Mouse (Mus musculus): ENCODE measurements around the gene Rngtt. TPM values are rescaled to one million over a fixed set of nuclear protein-coding genes. Genes with fewer than 3 reads are reported as not detected.

Gene Rngtt
- total and polyA plus RNA-seq, 3 experiments: 2.9 to 10.9 (median 8.9) TPM

DNA sequence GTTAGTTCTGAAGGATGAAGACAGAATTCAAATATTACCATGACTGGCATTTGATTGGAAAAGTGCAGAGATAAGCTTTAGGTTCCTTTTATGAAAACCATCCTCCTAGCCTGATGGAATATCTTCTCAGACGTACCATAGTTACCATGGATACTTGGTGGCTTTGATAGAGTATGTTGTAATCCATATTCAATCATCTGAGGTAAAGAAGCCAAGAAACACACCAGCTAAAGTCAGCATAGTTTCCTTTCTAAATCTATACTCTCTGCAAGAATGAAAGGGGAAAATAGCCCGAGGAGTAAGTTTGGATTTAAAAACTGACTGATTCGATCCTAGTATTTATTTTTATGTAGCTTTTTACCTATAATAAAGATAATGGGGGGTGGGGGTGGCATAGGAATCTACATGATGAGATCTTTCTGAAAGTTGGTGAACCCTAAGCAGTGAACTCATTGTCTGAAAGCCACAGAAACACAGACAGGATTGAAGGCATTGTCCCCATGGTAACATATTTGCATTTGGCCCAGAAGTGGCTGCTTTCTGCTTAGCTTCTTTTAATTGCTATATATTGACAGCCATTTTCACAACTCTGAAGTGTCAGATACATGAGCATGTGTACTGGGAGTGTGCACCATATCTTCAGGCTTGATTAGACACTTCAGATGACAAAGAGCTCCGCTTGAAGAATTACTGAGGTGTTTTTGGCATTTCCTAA lies 188.2 kb downstream of the Rngtt start:
- 83% methylated on average over 4 of the region's 4 CpGs for WGBS
- Histone ChIP-seq H3K27me3 (ENCODE audit: control insufficient read depth, insufficient read depth, low read length) (no peaks in the 10 kb centered on the region), H3K4me1 (ENCODE audit: control insufficient read depth, insufficient read depth, low read length) (no peaks in the 10 kb centered on the region), H3K9ac (ENCODE audit: low read depth, low read length) (no peak overlapping the region), H3K4me3 (no peak overlapping the region), H3K27ac (no peak overlapping the region), H3K36me3 (ENCODE audit: control insufficient read depth, insufficient read depth, low read length) (no peaks in the 10 kb centered on the region), H3K79me2 (replicated peaks; ENCODE audit: control insufficient read depth, insufficient read depth, low read length) (no peaks in the 10 kb centered on the region)
- no peak for DNase-seq
- TF ChIP-seq CTCF (IDR thresholded peaks at IDR 0.05): no peak
- intact Hi-C loops (cut with DNase I): no loop called here

DNA sequence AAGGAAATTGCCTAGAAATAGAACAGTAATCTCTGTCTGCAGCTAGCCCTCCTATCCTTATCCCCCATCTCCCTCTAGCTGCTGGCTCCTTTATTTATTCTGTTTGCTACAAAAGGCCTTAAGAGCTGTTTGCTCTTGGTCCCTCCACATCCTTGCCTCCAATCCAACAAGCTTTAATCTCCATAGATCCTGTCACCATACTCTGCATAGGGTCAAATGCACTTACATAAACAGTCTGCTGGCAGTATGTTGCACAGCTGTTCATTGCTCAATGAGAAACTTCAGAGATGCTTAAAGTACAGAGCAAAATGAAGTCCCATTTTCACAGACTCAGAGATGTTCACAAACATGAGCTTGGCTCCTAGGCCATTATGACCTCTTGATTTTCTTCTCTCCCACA lies 196.5 kb downstream of the Rngtt start:
- no peak for DNase-seq
- Histone ChIP-seq H3K27ac (no peak overlapping the region), H3K4me3 (no peak overlapping the region), H3K4me1 (ENCODE audit: control insufficient read depth, insufficient read depth, low read length) (no peaks in the 10 kb centered on the region), H3K79me2 (replicated peaks; ENCODE audit: control insufficient read depth, insufficient read depth, low read length) (no peaks in the 10 kb centered on the region), H3K9ac (ENCODE audit: low read depth, low read length) (no peak overlapping the region), H3K27me3 (ENCODE audit: control insufficient read depth, insufficient read depth, low read length) (no peaks in the 10 kb centered on the region; the same call in 1 of the 2 replicates), H3K36me3 (ENCODE audit: control insufficient read depth, insufficient read depth, low read length) (no peaks in the 10 kb centered on the region)
- intact Hi-C loops (cut with DNase I): no loop called here
- TF ChIP-seq CTCF (IDR thresholded peaks at IDR 0.05): no peak
- no peak for TF ChIP-seq EP300 (IDR thresholded peaks at IDR 0.05; ENCODE audit: insufficient read depth, low read depth, low read length)
- TF ChIP-seq POLR2A (IDR thresholded peaks at IDR 0.05; ENCODE audit: insufficient read depth, low read depth, low read length): no peak

DNA sequence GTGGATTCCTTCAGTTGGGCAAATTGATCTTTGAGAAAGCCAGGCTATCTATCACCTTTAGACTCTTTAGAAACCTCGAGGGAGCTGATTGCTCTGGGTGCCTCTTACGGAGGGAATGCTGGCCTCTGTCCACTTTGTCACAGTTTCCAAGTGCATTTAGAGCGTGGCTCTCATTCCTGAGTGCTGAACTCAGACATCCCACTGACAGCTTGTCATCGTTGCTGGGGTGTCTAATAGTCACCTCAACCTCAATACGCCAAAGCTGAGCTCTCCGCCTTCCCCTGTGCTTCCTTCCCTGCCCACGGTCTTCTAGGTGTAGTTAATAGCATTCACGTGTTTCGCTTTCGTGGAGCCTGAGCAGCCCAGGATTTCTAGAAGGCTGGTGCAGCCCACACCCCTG lies 200.4 kb downstream of the Rngtt start:
- 54% methylated on average over 10 of the region's 10 CpGs for WGBS
- no peak overlapping the region for H3K27ac ChIP-seq
- DNase-seq: peak in 1 of 2 experiments; percentile 20
- no peak overlapping the region for H3K9ac ChIP-seq (ENCODE audit: low read depth, low read length)
- H3K79me2 ChIP-seq (replicated peaks; ENCODE audit: control insufficient read depth, insufficient read depth, low read length): no peaks in the 10 kb centered on the region
- H3K27me3 ChIP-seq (ENCODE audit: control insufficient read depth, insufficient read depth, low read length): no peaks in the 10 kb centered on the region
- no peak for TF ChIP-seq CTCF (IDR thresholded peaks at IDR 0.05)
- 0 out of 2 replicates have a peak, but pooled peaks have one; percentile 21 for TF ChIP-seq EP300 (IDR thresholded peaks at IDR 0.05; ENCODE audit: insufficient read depth, low read depth, low read length)
- no peaks in the 10 kb centered on the region for H3K36me3 ChIP-seq (ENCODE audit: control insufficient read depth, insufficient read depth, low read length)
- H3K4me1 ChIP-seq (ENCODE audit: control insufficient read depth, insufficient read depth, low read length): no peaks in the 10 kb centered on the region
- H3K4me3 ChIP-seq: no peak overlapping the region
- intact Hi-C loops (cut with DNase I): no loop called here

DNA sequence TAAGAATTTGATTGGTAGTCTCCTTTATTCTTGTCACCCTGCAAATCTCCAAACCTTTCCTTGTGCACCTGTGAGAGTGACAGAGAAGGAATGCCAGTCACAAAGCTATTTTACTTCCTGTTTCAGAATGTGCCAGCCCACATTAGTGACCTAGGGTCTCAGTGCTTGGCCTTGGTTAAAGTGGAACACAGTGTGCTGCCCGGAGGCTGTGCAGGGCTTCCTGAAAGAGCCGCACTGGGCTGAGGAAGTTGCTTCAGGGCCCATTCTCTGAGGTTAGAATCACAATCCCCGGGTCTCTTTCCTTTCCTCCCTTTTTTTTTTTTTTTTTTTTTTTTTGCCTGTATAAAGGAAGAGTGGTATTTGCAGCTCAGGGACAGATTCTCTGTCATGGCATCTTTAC lies 203.3 kb downstream of the Rngtt start:
- 36% methylated on average over 3 of the region's 3 CpGs for WGBS
- Histone ChIP-seq H3K79me2 (replicated peaks; ENCODE audit: control insufficient read depth, insufficient read depth, low read length) (no peaks in the 10 kb centered on the region), H3K9ac (ENCODE audit: low read depth, low read length) (no peak overlapping the region), H3K27me3 (ENCODE audit: control insufficient read depth, insufficient read depth, low read length) (no peaks in the 10 kb centered on the region), H3K4me3 (no peak overlapping the region), H3K4me1 (ENCODE audit: control insufficient read depth, insufficient read depth, low read length) (no peaks in the 10 kb centered on the region), H3K36me3 (ENCODE audit: control insufficient read depth, insufficient read depth, low read length) (no peaks in the 10 kb centered on the region), H3K27ac (no peak overlapping the region)
- DNase-seq: no peak
- intact Hi-C loops (cut with DNase I): no loop called here
- TF ChIP-seq CTCF (IDR thresholded peaks at IDR 0.05): no peak
- no peak for TF ChIP-seq EP300 (IDR thresholded peaks at IDR 0.05; ENCODE audit: insufficient read depth, low read depth, low read length)
- no peak for TF ChIP-seq POLR2A (IDR thresholded peaks at IDR 0.05; ENCODE audit: insufficient read depth, low read depth, low read length)

DNA sequence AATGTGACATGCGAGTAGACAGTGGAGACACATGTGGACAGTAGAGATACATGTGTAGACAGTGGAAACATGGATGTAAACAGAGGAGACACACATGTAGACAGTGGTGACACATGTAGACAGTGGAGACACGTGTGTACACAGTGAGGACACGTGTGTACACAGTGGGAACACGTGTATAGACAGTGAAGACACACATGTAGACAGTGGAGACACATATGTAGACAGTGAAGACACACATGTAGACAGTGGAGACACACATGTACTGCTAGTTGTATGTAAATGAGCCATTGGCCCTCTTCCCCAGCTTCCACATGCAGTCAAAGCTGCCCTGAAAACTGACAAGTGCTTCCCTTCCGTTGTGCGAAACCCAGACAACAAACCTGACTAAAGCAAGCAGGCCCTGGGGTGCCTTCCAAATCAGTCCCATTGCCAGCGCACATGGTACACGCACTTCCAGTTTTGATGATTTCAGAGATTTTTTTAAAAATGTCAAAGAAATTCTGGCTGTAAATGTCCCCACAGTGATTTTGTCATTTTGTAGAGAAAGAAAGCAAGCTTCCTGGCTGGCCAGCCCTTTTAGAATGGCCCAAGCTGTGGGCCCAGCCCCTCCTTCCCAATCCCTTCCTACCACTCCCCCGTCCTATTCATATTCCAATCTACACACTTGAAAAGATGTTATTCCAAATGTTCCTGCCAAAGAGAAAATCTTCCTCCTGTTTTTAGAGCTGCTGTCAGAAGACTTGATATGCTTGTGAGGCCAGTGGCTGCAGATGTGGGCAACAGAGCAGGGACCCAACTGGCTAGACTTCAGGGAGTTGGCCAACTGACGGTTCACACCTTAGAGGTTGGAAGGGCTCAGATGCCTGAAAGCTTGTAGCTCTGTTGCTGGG lies 204.2 kb downstream of the Rngtt start:
- WGBS: 77% methylated on average over 10 of the region's 10 CpGs
- Histone ChIP-seq H3K4me1 (ENCODE audit: control insufficient read depth, insufficient read depth, low read length) (no peaks in the 10 kb centered on the region), H3K79me2 (replicated peaks; ENCODE audit: control insufficient read depth, insufficient read depth, low read length) (no peaks in the 10 kb centered on the region), H3K9ac (ENCODE audit: low read depth, low read length) (no peak overlapping the region), H3K27me3 (ENCODE audit: control insufficient read depth, insufficient read depth, low read length) (no peaks in the 10 kb centered on the region), H3K36me3 (ENCODE audit: control insufficient read depth, insufficient read depth, low read length) (no peaks in the 10 kb centered on the region), H3K27ac (no peak overlapping the region), H3K4me3 (no peak overlapping the region)
- no peak for DNase-seq
- TF ChIP-seq EP300 (IDR thresholded peaks at IDR 0.05; ENCODE audit: insufficient read depth, low read depth, low read length): no peak
- TF ChIP-seq POLR2A (IDR thresholded peaks at IDR 0.05; ENCODE audit: insufficient read depth, low read depth, low read length): no peak
- TF ChIP-seq CTCF (IDR thresholded peaks at IDR 0.05): no peak
- intact Hi-C loops (cut with DNase I): no loop called here

DNA sequence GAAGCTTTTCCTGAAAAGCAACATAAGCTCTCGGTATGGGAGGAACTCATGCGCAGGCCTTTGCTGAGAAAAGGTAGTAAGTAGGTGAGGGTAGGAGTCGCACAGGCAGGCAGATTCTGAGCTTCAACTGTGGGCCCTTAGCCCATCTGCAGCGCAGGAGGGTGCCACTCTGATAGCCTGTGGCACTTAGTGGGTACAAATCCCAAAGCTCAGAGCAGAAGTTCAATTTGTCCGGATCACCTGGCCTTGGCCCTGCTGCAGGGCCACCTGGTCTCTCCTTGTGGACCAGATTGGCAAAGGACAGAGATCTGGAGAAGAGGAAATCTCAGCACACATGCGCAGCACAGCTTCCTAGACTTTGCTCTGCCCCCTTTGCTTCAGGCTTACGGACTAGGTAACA lies 210.1 kb downstream of the Rngtt start:
- no peak for DNase-seq
- Histone ChIP-seq H3K36me3 (ENCODE audit: control insufficient read depth, insufficient read depth, low read length) (no peaks in the 10 kb centered on the region), H3K4me1 (ENCODE audit: control insufficient read depth, insufficient read depth, low read length) (no peaks in the 10 kb centered on the region), H3K4me3 (no peak overlapping the region), H3K27ac (no peak overlapping the region), H3K27me3 (ENCODE audit: control insufficient read depth, insufficient read depth, low read length) (no peaks in the 10 kb centered on the region), H3K79me2 (replicated peaks; ENCODE audit: control insufficient read depth, insufficient read depth, low read length) (no peaks in the 10 kb centered on the region), H3K9ac (ENCODE audit: low read depth, low read length) (no peak overlapping the region)
- TF ChIP-seq CTCF (IDR thresholded peaks at IDR 0.05) (no peak), POLR2A (IDR thresholded peaks at IDR 0.05; ENCODE audit: insufficient read depth, low read depth, low read length) (no peak), EP300 (IDR thresholded peaks at IDR 0.05; ENCODE audit: insufficient read depth, low read depth, low read length) (no peak)
- WGBS: 91% methylated on average over 7 of the region's 7 CpGs
- intact Hi-C loops (cut with DNase I): no loop called here
